Mouse (Mus musculus): ENCODE measurements around the gene Efnb1. TPM values are rescaled to one million over a fixed set of nuclear protein-coding genes. Genes with fewer than 3 reads are reported as not detected.
"Not testable (repeated sequence)": the region's sequence is repeated elsewhere in the genome, so short reads cannot be mapped to it uniquely, and the experiment has no call there.

Gene Efnb1
- total RNA-seq (2021): 47.3 and 60.8 TPM in 2 replicates
- long read RNA-seq, transcript Efnb1-201 (5 exons, 3,258 nt): major isoform, 15 of 22 reads
- long read RNA-seq, partial matches to known transcripts: 0 of 22 reads
- long read RNA-seq, other reads (novel, unspliced or antisense): 7 of 22 reads

- peak; percentile 86 for DNase-seq
Measured at GRCm38 (mm10) chrX:99135523-99136258, at the start of gene Efnb1. Gene Efnb1, plus strand, starts transcription at chrX:99136130.

- no peak for DNase-seq
Measured at GRCm38 (mm10) chrX:99092704-99093103, 43.2 kb upstream of the Efnb1 start.

- DNase-seq: not testable (repeated sequence)
Measured at GRCm38 (mm10) chrX:99111088-99111724, 24.7 kb upstream of the Efnb1 start.

- no peak for DNase-seq
Measured at GRCm38 (mm10) chrX:99119510-99119909, 16.4 kb upstream of the Efnb1 start.

- peak; percentile 45 for DNase-seq
Measured at GRCm38 (mm10) chrX:99130059-99130458, 5.9 kb upstream of the Efnb1 start.

GRCm38 (mm10) chrX:99132573-99132972, 3.4 kb upstream of the Efnb1 start:
- DNase-seq: peak; percentile 16

- DNase-seq: peak; percentile 71
Measured at GRCm38 (mm10) chrX:99134891-99135290, 1.0 kb upstream of the Efnb1 start.

GRCm38 (mm10) chrX:99136431-99136966, 569 bp downstream of the Efnb1 start:
- peak; percentile 57 for DNase-seq

- no peak for DNase-seq
Measured at GRCm38 (mm10) chrX:99137143-99137870, 1.4 kb downstream of the Efnb1 start.

GRCm38 (mm10) chrX:99137928-99138740, 2.2 kb downstream of the Efnb1 start:
- no peak for DNase-seq

- DNase-seq: peak; percentile 31
Measured at GRCm38 (mm10) chrX:99141079-99141478, 5.1 kb downstream of the Efnb1 start.

GRCm38 (mm10) chrX:99141900-99142299, 6.0 kb downstream of the Efnb1 start:
- no peak for DNase-seq

- DNase-seq: no peak
Measured at GRCm38 (mm10) chrX:99145561-99145960, 9.6 kb downstream of the Efnb1 start.

- peak; percentile 16 for DNase-seq
Measured at GRCm38 (mm10) chrX:99148061-99148905, 12.4 kb downstream of the Efnb1 start.

- no peak for DNase-seq
Measured at GRCm38 (mm10) chrX:99149047-99149446, 13.1 kb downstream of the Efnb1 start.

- DNase-seq: no peak
Measured at GRCm38 (mm10) chrX:99149900-99150299, 14.0 kb downstream of the Efnb1 start.

GRCm38 (mm10) chrX:99150712-99151111, 14.8 kb downstream of the Efnb1 start:
- no peak for DNase-seq

GRCm38 (mm10) chrX:99151434-99151833, 15.5 kb downstream of the Efnb1 start:
- DNase-seq: no peak

GRCm38 (mm10) chrX:99152141-99152540, 16.2 kb downstream of the Efnb1 start:
- DNase-seq: no peak

- peak; percentile 13 for DNase-seq
Measured at GRCm38 (mm10) chrX:99152566-99153265, 16.8 kb downstream of the Efnb1 start.
